Mouse (Mus musculus): ENCODE data around the gene Cabp5.
"Not testable (repeated sequence)": the region's sequence is repeated elsewhere in the genome, so short reads cannot be mapped to it uniquely, and the experiment has no call there.

Gene Cabp5

GRCm38 (mm10) chr7:13397832-13398231 lies at the start of gene Cabp5:
TSS of gene Cabp5 (plus strand) at chr7:13398132.
- no peak for DNase-seq

GRCm38 (mm10) chr7:13355943-13356342 lies 42.0 kb upstream of the Cabp5 start:
- DNase-seq = no peak

GRCm38 (mm10) chr7:13380588-13380987 lies 17.3 kb upstream of the Cabp5 start:
- no peak for DNase-seq

- not testable (repeated sequence) for DNase-seq
These were observed 52.6 kb downstream of the Cabp5 start, which contains the start of gene Bsph1 for GRCm38 (mm10) chr7:13450541-13450940. TSS of gene Bsph1 (plus strand) at chr7:13450841.

All from kidney, postnatal 36 days (tissue).